Mouse (Mus musculus): ENCODE measurements around the gene Ift80. TPM values are rescaled to one million over a fixed set of nuclear protein-coding genes. Genes with fewer than 3 reads are reported as not detected.

The Ift80 gene
- polyA plus RNA-seq, 1 experiment from 2014 or later: 1.8 TPM

- TF ChIP-seq CTCF (IDR thresholded peaks at IDR 0.05; ENCODE audit: low read depth): no peak
- H3K27ac ChIP-seq (ENCODE audit: low read depth, low read length): peak overlapping the region; percentile 51
- H3K9ac ChIP-seq (ENCODE audit: low read depth, low read length): peak overlapping the region; percentile 83
- H3K36me3 ChIP-seq (ENCODE audit: control insufficient read depth, insufficient read depth): no peaks in the 10 kb centered on the region
- H3K4me2 ChIP-seq (replicated peaks; ENCODE audit: low read depth): peak overlapping the region; percentile 82
- no peaks in the 10 kb centered on the region for H3K9me3 ChIP-seq (ENCODE audit: control insufficient read depth)
- no peaks in the 10 kb centered on the region for H3K4me1 ChIP-seq (replicated peaks; ENCODE audit: control insufficient read depth, insufficient read depth, low read length)
- 4% methylated on average over 9 of the region's 9 CpGs for WGBS
- H3K4me3 ChIP-seq (ENCODE audit: low read depth, low read length): peak overlapping the region; percentile 93
- no peaks in the 10 kb centered on the region for H3K27me3 ChIP-seq (replicated peaks; ENCODE audit: control insufficient read depth, insufficient read depth, low read length)
- no peak for ATAC-seq
Observed at GRCm38 (mm10) chr3:69045400-69045703, 41.0 kb upstream of the Ift80 start.

DNA sequence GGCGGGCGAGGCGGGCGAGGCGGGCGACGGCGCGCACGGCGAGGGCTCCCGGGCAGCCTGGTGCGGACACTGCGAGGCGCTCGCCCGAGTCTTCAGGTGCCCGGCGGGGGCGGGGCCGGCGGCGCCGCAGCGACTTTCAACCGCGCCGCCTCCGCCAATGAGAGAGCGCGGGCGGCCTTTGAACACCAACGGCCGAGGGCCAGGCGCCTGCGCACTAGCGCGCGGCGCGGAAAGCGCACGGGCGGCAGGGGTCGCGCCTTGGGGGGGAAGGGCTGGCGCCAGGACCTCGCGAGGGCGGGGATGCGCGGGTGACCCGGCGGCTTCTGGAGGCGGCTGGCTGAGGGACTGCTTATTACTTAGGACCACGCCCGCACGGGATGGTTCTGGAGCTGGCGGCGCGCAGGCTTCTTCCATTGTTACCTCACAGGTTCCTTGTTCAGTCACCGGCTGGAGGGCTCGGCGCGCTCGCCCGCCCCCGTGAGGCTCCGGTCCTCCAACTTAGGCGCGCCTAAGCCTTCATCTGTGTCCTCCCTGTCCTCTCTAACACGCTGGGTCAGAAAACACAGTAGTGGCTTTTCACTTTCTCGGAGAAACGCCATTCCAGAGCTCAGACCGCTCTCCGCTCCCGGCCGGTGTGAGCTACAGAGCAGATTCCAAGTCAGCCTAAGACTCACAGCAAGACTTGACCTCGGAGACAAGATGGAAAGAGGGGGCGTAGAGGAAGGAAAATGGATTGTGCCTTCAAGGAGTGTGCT lies 40.5 kb upstream of the Ift80 start, which contains the start of gene Trim59:
Trim59 (minus strand) TSS at position 111 of the 755 bp plus-strand sequence.
- peak; percentile 37; the same call in 1 of the 2 replicates for TF ChIP-seq CTCF (IDR thresholded peaks at IDR 0.05; ENCODE audit: low read depth)
- no peaks in the 10 kb centered on the region for H3K27me3 ChIP-seq (replicated peaks; ENCODE audit: control insufficient read depth, insufficient read depth, low read length)
- H3K9me3 ChIP-seq (ENCODE audit: control insufficient read depth): no peaks in the 10 kb centered on the region
- no peaks in the 10 kb centered on the region for H3K36me3 ChIP-seq (ENCODE audit: control insufficient read depth, insufficient read depth)
- ATAC-seq: peak; percentile 99
- H3K4me3 ChIP-seq (ENCODE audit: low read depth, low read length): peak within 1 kb of the TSS; percentile 93
- peak within 1 kb of the TSS; percentile 51 for H3K27ac ChIP-seq (ENCODE audit: low read depth, low read length)
- H3K4me2 ChIP-seq (replicated peaks; ENCODE audit: low read depth): peak within 1 kb of the TSS; percentile 82
- peak within 1 kb of the TSS; percentile 83 for H3K9ac ChIP-seq (ENCODE audit: low read depth, low read length)
- under 1% methylated on average over 69 of the region's 80 CpGs for WGBS
- H3K4me1 ChIP-seq (replicated peaks; ENCODE audit: control insufficient read depth, insufficient read depth, low read length): no peaks in the 10 kb centered on the region

DNA sequence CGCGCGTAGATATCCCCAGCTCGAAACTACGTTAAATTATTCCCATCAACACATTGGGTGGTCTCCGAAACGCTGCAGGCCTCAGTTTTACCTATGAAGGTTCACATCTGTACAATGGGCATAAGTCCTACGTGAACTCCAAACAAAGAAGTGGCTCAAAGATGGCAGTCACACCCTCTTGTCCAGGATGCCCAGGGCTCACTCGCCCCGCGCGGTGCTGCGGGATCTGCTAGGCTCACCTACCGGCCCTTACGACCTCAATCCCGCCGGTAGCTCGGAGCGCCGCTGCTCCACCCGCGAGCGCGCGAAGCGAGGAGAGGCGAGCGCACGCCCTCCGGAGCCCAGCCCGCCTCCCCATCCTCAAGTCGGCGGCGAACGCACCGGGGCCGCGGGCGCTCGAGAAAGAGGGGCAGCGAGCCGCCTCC lies 39.8 kb upstream of the Ift80 start:
- Histone ChIP-seq H3K9ac (ENCODE audit: low read depth, low read length) (peak overlapping the region; percentile 83), H3K27me3 (replicated peaks; ENCODE audit: control insufficient read depth, insufficient read depth, low read length) (no peaks in the 10 kb centered on the region), H3K4me1 (replicated peaks; ENCODE audit: control insufficient read depth, insufficient read depth, low read length) (no peaks in the 10 kb centered on the region), H3K36me3 (ENCODE audit: control insufficient read depth, insufficient read depth) (no peaks in the 10 kb centered on the region), H3K4me3 (ENCODE audit: low read depth, low read length) (peak overlapping the region; percentile 93), H3K27ac (ENCODE audit: low read depth, low read length) (peak overlapping the region; percentile 51), H3K4me2 (replicated peaks; ENCODE audit: low read depth) (peak overlapping the region; percentile 82), H3K9me3 (ENCODE audit: control insufficient read depth) (no peaks in the 10 kb centered on the region)
- peak; percentile 69 for ATAC-seq
- WGBS: under 1% methylated on average over 32 of the region's 42 CpGs
- TF ChIP-seq CTCF (IDR thresholded peaks at IDR 0.05; ENCODE audit: low read depth): no peak

GRCm38 (mm10) chr3:69041298-69041697 lies 36.9 kb upstream of the Ift80 start:
- Histone ChIP-seq H3K27ac (ENCODE audit: low read depth, low read length) (no peak overlapping the region), H3K4me3 (ENCODE audit: low read depth, low read length) (peak overlapping the region; percentile 2; the same call in 1 of the 2 replicates), H3K9me3 (ENCODE audit: control insufficient read depth) (no peaks in the 10 kb centered on the region), H3K9ac (ENCODE audit: low read depth, low read length) (no peak overlapping the region), H3K4me1 (replicated peaks; ENCODE audit: control insufficient read depth, insufficient read depth, low read length) (no peaks in the 10 kb centered on the region), H3K27me3 (replicated peaks; ENCODE audit: control insufficient read depth, insufficient read depth, low read length) (no peaks in the 10 kb centered on the region), H3K4me2 (replicated peaks; ENCODE audit: low read depth) (peak overlapping the region; percentile 35; the same call in 1 of the 2 replicates), H3K36me3 (ENCODE audit: control insufficient read depth, insufficient read depth) (no peaks in the 10 kb centered on the region)
- WGBS: 69% methylated on average over 5 of the region's 5 CpGs
- TF ChIP-seq CTCF (IDR thresholded peaks at IDR 0.05; ENCODE audit: low read depth): no peak
- ATAC-seq: no peak

- Histone ChIP-seq H3K27me3 (replicated peaks; ENCODE audit: control insufficient read depth, insufficient read depth, low read length) (no peaks in the 10 kb centered on the region), H3K36me3 (ENCODE audit: control insufficient read depth, insufficient read depth) (no peaks in the 10 kb centered on the region), H3K9me3 (ENCODE audit: control insufficient read depth) (no peaks in the 10 kb centered on the region), H3K9ac (ENCODE audit: low read depth, low read length) (no peak overlapping the region), H3K27ac (ENCODE audit: low read depth, low read length) (no peak overlapping the region; the same call in 1 of the 2 replicates), H3K4me2 (replicated peaks; ENCODE audit: low read depth) (no peak overlapping the region), H3K4me3 (ENCODE audit: low read depth, low read length) (no peak overlapping the region), H3K4me1 (replicated peaks; ENCODE audit: control insufficient read depth, insufficient read depth, low read length) (no peaks in the 10 kb centered on the region)
- no peak for TF ChIP-seq CTCF (IDR thresholded peaks at IDR 0.05; ENCODE audit: low read depth)
- WGBS: 96% methylated on average over 2 of the region's 2 CpGs
- ATAC-seq: no peak
Observed at GRCm38 (mm10) chr3:69040105-69040504, 35.7 kb upstream of the Ift80 start.

- Histone ChIP-seq H3K4me2 (replicated peaks; ENCODE audit: low read depth) (no peak overlapping the region), H3K27ac (ENCODE audit: low read depth, low read length) (no peak overlapping the region), H3K9me3 (ENCODE audit: control insufficient read depth) (no peaks in the 10 kb centered on the region), H3K4me3 (ENCODE audit: low read depth, low read length) (no peak overlapping the region), H3K36me3 (ENCODE audit: control insufficient read depth, insufficient read depth) (peaks cover 59% of the 10 kb centered on the region), H3K4me1 (replicated peaks; ENCODE audit: control insufficient read depth, insufficient read depth, low read length) (no peaks in the 10 kb centered on the region), H3K9ac (ENCODE audit: low read depth, low read length) (no peak overlapping the region), H3K27me3 (replicated peaks; ENCODE audit: control insufficient read depth, insufficient read depth, low read length) (no peaks in the 10 kb centered on the region)
- TF ChIP-seq CTCF (IDR thresholded peaks at IDR 0.05; ENCODE audit: low read depth): peak; percentile 71
- ATAC-seq: peak; percentile 97
- WGBS: 54% methylated on average over 1 of the region's 1 CpGs
Observed at GRCm38 (mm10) chr3:69026133-69026783, 21.9 kb upstream of the Ift80 start.

All from intestine, postnatal 0 days (tissue).